Mouse (Mus musculus): ENCODE measurements at regions not wholly inside any gene's neighbourhood (a gene's known extent, or its start where the extent isn't known, plus 50 kb on each side); places are given as distances from the start of the nearest gene placed in this dataset.

DNA sequence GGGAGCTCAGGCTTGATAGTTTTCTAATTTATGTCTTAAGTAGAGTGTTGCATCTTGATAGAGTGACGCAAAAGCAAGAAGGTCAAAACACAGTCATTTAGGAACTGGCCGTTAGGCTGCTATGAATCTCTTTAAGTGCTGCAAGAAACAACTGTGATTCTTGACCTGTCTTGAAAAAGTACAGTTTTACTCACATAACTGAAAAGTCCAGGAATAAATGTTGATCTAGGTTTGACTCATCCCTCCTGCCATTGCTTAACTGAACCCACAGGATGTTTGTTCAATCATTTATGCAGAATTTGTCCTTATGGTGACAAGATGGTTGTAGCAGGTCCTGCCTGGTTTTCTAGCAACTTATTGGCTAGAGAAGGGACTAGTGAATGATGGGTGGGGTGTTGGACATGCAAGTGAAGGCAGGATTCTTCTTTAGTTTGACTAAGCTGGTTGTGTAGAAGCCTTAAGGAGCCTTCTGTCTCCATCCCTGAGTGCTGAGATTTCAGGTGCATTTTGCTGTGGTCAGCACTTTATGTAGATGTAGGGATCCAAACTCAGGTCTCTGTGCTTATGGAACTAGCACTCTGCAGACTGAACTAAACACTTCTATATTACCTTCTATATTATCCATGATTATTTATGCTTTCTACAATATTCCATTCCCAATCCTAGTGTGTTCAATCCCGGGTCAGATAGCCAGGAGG, 782.7 kb upstream of the Lrrc6 start:
- DNase-seq = no peak
- 83% methylated on average over 3 of the region's 3 CpGs for WGBS
- H3K4me1 ChIP-seq (ENCODE audit: control insufficient read depth, insufficient read depth, low read length) = no peaks in the 10 kb centered on the region
- no peak overlapping the region for H3K4me3 ChIP-seq (replicated peaks; ENCODE audit: extremely low read depth, low read depth, low read length)
- TF ChIP-seq POLR2A (IDR thresholded peaks at IDR 0.05; ENCODE audit: borderline replicate concordance, extremely low read depth, low read depth, low read length) (no peak), CTCF (IDR thresholded peaks at IDR 0.05; ENCODE audit: insufficient read depth, low read length) (no peak)

DNA sequence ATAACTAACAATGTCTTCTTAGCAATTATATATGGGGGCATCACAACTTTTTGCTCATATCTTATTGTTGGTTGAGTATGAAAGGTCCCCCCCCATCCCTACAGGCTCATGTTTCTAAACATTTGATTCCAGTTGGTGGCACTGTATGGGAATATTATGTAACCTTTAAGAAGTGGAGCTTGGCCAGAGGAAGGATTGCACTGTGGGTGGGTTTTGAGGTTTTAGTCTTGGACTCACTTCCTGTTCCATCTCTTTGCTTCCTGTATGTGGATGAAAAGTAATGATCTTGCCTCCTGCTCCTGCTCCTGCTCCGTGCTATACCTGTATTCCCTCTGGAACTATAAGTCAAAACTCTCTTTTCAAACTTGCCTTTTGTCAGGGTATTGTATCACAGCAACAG, 778.2 kb upstream of the Lrrc6 start:
- WGBS = 53% methylated on average over 1 of the region's 1 CpGs
- Histone ChIP-seq H3K4me3 (replicated peaks; ENCODE audit: extremely low read depth, low read depth, low read length) (no peak overlapping the region), H3K4me1 (ENCODE audit: control insufficient read depth, insufficient read depth, low read length) (no peaks in the 10 kb centered on the region)
- DNase-seq = no peak
- TF ChIP-seq CTCF (IDR thresholded peaks at IDR 0.05; ENCODE audit: insufficient read depth, low read length) = no peak
- no peak for TF ChIP-seq POLR2A (IDR thresholded peaks at IDR 0.05; ENCODE audit: borderline replicate concordance, extremely low read depth, low read depth, low read length)

DNA sequence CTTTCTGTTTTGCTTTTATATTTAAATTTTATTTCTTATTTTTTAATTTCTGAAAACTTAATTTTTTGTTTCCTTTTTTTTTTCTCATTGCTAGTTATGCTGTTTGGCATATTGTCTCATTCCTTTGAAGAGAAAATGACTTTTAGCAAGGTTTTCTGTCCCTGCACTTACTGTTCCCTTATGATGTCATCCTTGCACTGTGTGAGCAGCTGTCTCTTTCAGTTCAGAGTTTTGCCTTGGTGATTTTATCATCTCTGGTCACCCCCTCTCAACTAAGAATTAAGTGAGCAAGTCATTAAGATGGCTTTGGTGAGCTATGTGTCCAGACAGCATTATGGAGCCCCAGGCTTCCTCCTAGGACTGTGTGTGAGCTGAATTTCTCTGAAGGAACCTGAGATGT, 774.3 kb upstream of the Lrrc6 start:
- TF ChIP-seq POLR2A (IDR thresholded peaks at IDR 0.05; ENCODE audit: borderline replicate concordance, extremely low read depth, low read depth, low read length) = no peak
- no peak for TF ChIP-seq CTCF (IDR thresholded peaks at IDR 0.05; ENCODE audit: insufficient read depth, low read length)
- H3K4me1 ChIP-seq (ENCODE audit: control insufficient read depth, insufficient read depth, low read length) = no peaks in the 10 kb centered on the region
- H3K4me3 ChIP-seq (replicated peaks; ENCODE audit: extremely low read depth, low read depth, low read length) = no peak overlapping the region
- DNase-seq = no peak

GRCm38 (mm10) chr15:67272397-67272796, 771.7 kb upstream of the Lrrc6 start:
- DNase-seq = no peak
- WGBS = 78% methylated on average over 2 of the region's 2 CpGs

GRCm38 (mm10) chr15:67263723-67264122, 763.0 kb upstream of the Lrrc6 start:
- TF ChIP-seq CTCF (IDR thresholded peaks at IDR 0.05; ENCODE audit: insufficient read depth, low read length) = no peak
- no peak for TF ChIP-seq POLR2A (IDR thresholded peaks at IDR 0.05; ENCODE audit: borderline replicate concordance, extremely low read depth, low read depth, low read length)
- 42% methylated on average over 6 of the region's 6 CpGs for WGBS

More at GRCm38 (mm10) chr15:67272397-67272796, 771.7 kb upstream of the Lrrc6 start:
- TF ChIP-seq CTCF (IDR thresholded peaks at IDR 0.05; ENCODE audit: insufficient read depth, low read length) (no peak), POLR2A (IDR thresholded peaks at IDR 0.05; ENCODE audit: borderline replicate concordance, extremely low read depth, low read depth, low read length) (no peak)
- no peaks in the 10 kb centered on the region for H3K4me1 ChIP-seq (ENCODE audit: control insufficient read depth, insufficient read depth, low read length)
- H3K4me3 ChIP-seq (replicated peaks; ENCODE audit: extremely low read depth, low read depth, low read length) = no peak overlapping the region

GRCm38 (mm10) chr15:67263313-67263712, 762.6 kb upstream of the Lrrc6 start:
- Histone ChIP-seq H3K4me3 (replicated peaks; ENCODE audit: extremely low read depth, low read depth, low read length) (no peak overlapping the region), H3K4me1 (ENCODE audit: control insufficient read depth, insufficient read depth, low read length) (no peaks in the 10 kb centered on the region)
- no peak for TF ChIP-seq POLR2A (IDR thresholded peaks at IDR 0.05; ENCODE audit: borderline replicate concordance, extremely low read depth, low read depth, low read length)
- TF ChIP-seq CTCF (IDR thresholded peaks at IDR 0.05; ENCODE audit: insufficient read depth, low read length) = no peak
- no peak for DNase-seq
- 63% methylated on average over 2 of the region's 2 CpGs for WGBS

More at GRCm38 (mm10) chr15:67263723-67264122, 763.0 kb upstream of the Lrrc6 start:
- Histone ChIP-seq H3K4me3 (replicated peaks; ENCODE audit: extremely low read depth, low read depth, low read length) (no peak overlapping the region), H3K4me1 (ENCODE audit: control insufficient read depth, insufficient read depth, low read length) (no peaks in the 10 kb centered on the region)
- no peak for DNase-seq

GRCm38 (mm10) chr15:67262269-67262668, 761.6 kb upstream of the Lrrc6 start:
- 89% methylated on average over 2 of the region's 2 CpGs for WGBS
- Histone ChIP-seq H3K4me1 (ENCODE audit: control insufficient read depth, insufficient read depth, low read length) (no peaks in the 10 kb centered on the region), H3K4me3 (replicated peaks; ENCODE audit: extremely low read depth, low read depth, low read length) (no peak overlapping the region)
- TF ChIP-seq CTCF (IDR thresholded peaks at IDR 0.05; ENCODE audit: insufficient read depth, low read length) (no peak), POLR2A (IDR thresholded peaks at IDR 0.05; ENCODE audit: borderline replicate concordance, extremely low read depth, low read depth, low read length) (no peak)
- DNase-seq = no peak

DNA sequence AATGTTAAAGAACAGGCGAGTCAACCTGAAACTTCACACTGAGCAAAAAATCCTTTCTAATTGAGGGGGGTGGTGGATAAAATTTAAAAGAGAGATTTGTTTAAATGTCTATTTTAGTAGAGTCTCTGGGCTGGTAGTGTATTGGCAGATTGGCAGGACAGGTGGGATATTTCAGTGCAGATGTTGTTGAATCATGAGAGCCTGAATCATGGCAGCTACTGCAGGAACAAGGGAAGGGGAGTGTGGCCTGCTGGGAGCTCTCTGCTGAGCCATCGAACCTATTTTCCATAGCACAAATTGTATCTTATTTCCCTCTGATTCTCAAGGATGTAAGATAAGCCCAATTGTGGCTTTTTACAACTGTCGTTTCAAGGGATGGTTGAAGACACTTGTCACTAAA, 760.0 kb upstream of the Lrrc6 start:
- TF ChIP-seq CTCF (IDR thresholded peaks at IDR 0.05; ENCODE audit: insufficient read depth, low read length) (no peak), POLR2A (IDR thresholded peaks at IDR 0.05; ENCODE audit: borderline replicate concordance, extremely low read depth, low read depth, low read length) (no peak)
- no peak for DNase-seq
- Histone ChIP-seq H3K4me1 (ENCODE audit: control insufficient read depth, insufficient read depth, low read length) (no peaks in the 10 kb centered on the region), H3K4me3 (replicated peaks; ENCODE audit: extremely low read depth, low read depth, low read length) (no peak overlapping the region)
- WGBS = 81% methylated on average over 3 of the region's 3 CpGs

- no peak for DNase-seq
- WGBS = 43% methylated on average over 4 of the region's 4 CpGs
- no peak overlapping the region for H3K4me3 ChIP-seq (replicated peaks; ENCODE audit: extremely low read depth, low read depth, low read length)
- H3K4me1 ChIP-seq (ENCODE audit: control insufficient read depth, insufficient read depth, low read length) = no peaks in the 10 kb centered on the region
- TF ChIP-seq POLR2A (IDR thresholded peaks at IDR 0.05; ENCODE audit: borderline replicate concordance, extremely low read depth, low read depth, low read length) = no peak
Measured at GRCm38 (mm10) chr15:67249147-67249546, 748.4 kb upstream of the Lrrc6 start.

- H3K4me3 ChIP-seq (replicated peaks; ENCODE audit: extremely low read depth, low read depth, low read length) = no peak overlapping the region
- TF ChIP-seq POLR2A (IDR thresholded peaks at IDR 0.05; ENCODE audit: borderline replicate concordance, extremely low read depth, low read depth, low read length) (no peak), CTCF (IDR thresholded peaks at IDR 0.05; ENCODE audit: insufficient read depth, low read length) (no peak)
- H3K4me1 ChIP-seq (ENCODE audit: control insufficient read depth, insufficient read depth, low read length) = no peaks in the 10 kb centered on the region
- DNase-seq = no peak
Measured at GRCm38 (mm10) chr15:67248471-67248870, 747.8 kb upstream of the Lrrc6 start.

All from lung, adult 2 months (tissue).